Mouse (Mus musculus) layer of hippocampus, adult 9-11 months (tissue): ENCODE results near the gene Leng8.
"Not testable (repeated sequence)": the region's sequence is repeated elsewhere in the genome, so short reads cannot be mapped to it uniquely, and the experiment has no call there.

Experiments used
- DNase-seq: peaks from one replicate; pipeline ENCODE4 v3.0.0; 2022

Gene Leng8

DNA sequence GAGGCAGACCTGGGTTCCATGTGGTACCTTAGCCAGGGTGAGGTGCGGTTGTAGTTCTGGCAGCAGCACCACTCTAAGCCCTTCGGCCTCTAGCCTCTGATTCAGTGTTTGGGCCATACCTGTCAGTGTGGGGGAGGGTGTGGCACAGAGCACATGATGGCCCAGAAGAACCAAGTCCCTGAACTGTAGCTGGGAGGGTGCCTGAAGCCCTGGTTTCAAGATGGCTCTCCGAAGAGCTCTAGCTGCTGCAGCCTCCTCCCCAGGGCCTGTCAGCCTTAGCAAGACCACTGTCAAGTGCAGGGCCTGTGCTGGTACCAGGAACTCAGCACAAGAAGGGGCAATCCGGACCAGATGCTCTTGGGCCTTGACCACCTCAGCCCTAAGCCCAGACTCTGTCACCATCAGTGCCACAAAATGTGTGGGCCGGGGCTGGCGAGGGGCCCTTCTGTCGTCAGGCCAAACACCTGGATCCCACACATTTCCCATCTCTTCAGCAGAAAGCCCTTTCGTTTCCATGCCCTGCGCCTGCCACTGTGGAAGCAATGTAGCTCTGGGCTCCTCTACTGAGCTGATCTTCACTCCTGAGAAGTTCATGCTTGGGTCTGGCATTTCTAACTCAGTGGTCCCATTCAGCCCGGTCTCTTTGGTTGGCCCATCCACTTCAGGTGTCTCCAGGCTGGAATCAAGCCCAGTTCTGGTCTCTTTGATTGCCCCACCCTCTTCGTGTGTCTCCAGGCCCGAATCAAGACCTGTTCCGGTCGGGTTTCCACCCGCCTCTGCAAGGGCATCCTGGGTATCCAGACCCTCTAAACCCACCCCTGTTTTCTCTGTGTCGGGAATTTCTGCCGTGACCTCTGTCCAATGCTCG lies 11.7 kb downstream of the Leng8 start:
- no peak for DNase-seq

DNA sequence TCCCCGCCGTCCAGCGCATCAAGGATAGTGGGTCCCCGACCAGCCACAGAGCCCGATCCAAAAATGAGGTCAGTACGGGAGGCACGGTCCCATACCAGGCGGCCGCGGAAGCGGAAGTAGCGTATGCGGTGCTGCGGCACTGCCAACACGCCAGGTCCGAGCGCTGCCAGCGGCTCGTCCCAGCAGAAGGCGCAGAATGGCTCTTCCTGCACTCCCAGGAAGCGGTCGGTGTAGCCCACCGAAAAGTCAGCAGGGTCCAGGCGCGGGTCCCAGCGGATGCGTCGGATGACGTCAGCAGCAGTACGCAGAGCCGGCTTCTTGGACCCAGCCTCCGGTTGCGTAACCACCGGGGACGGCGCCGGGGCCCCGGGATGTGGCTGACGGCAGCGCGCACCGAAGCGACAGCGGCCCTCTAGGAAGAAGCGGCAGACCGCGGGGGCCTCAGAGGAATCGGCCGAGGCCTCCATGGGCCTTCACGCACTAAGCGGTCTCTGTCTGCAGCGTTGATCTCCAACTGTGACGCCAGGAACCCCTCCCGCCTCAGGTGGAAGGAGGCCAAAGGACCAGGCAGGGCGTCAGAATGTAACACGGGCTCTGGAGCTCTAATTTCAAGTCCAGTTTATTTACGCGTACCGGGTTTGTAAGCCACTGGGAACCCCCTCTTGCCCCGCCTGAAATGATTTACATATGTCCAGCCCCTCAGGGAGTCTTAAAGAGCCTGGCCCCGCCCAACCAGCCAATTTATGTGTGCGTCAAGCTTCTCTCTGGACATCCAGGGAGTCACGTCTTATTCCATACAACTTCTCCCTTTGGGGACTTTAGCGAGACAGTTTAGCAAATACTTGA lies 12.6 kb downstream of the Leng8 start:
- DNase-seq, result peak; percentile 88

DNA sequence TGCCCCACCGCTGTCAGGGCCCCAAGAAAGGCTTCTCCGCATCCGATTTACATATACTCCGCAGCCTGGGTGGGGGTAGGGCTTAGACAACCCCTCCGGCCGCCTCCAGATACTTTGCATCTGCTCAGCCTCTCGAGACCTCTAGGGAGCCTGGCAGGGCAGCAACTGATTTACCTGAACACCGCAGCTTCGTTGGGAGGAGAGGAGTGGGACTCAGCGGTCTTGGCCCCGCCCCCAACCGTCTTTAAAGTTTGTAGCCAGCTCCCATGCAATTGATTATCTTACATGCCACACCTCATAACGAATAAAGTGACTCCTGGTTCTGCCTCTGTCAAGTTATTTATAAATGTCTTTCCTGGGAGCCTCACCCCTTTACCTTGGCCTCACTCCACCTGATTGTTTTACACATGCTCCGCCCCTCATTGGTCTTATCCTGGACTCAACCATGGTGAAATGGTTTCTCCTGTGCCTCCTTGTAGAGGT lies 13.3 kb downstream of the Leng8 start, which contains the start of gene Leng9:
Leng9 (minus strand) TSS at position 316 of the 483 bp plus-strand sequence.
- DNase-seq, result no peak

DNA sequence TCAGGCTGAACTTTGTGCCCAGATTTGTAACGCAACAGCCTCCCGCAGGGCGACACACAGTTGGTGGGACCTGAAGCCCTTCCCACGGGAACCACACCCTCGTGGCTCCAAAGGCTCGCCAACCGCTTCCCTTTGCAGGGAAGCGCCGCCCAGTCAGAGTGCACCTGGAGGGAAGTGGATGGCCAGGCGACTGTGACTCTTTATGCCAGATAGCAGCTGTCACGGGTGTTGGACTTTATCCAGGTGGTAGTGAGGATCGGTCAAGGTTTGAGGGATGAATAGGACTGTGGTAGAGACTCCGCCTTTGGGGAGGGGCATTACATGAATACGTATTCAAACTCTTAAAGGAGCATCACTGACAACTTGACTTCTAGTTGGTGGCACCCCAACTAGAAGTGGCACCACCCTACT lies 14.0 kb downstream of the Leng8 start:
- no peak for DNase-seq

DNA sequence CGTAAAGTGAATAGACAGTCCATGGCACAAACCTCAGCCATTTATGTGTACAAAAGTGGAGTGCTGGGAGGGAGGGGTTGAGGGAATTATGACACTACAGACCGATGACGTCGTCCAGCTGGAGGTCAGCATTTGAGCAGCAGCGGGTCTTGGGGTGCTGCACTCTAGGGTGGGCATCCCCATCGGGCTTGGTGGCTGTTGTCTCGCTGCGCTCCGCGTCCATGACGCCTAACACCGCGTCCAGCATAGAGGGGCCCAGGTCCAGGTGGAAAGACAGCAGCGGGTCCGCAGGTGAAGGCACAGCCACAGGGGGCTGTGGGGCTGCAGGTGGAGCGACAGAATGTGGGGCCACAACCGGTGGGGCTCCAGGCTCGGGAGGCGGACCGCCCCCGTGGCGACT lies 14.4 kb downstream of the Leng8 start:
- DNase-seq, result no peak

DNA sequence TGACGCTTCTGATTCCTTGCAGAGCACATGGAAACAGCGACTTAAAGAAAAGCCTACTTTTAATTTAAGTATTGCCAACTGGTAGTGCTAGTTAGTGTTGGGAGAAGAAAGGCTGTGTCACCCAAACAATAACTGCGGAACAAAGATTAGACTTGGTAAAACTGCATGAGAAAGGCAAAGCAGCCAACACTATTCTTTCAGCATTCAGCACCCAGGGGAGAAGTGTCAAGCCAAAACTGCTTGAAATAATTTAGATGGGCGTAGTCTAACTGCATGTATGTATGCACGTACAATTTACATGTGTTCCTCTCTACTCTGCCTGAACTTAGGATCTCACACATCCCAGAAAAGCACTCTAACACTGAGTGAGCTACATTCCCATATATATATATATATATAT lies 17.5 kb downstream of the Leng8 start:
- no peak for DNase-seq

DNA sequence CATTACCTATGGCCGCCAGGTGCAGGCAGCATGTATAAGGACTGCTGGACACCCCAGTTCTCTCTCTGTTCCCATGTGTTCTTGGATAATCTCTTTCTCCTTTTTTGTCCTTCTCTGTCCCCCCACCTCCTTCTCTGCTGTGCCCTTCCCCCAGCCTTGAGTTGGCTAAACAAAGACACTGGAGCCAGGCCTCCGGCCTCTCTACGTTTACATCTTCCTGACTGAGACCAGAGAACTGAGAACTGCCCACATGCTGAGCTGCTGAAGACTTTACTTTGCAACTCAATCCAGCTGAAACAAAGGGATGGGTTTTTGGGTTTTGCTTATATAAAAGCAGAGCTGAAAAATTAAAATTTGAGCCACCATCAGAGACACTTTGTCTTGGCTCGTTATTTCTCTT lies 18.1 kb downstream of the Leng8 start:
- DNase-seq, result no peak

DNA sequence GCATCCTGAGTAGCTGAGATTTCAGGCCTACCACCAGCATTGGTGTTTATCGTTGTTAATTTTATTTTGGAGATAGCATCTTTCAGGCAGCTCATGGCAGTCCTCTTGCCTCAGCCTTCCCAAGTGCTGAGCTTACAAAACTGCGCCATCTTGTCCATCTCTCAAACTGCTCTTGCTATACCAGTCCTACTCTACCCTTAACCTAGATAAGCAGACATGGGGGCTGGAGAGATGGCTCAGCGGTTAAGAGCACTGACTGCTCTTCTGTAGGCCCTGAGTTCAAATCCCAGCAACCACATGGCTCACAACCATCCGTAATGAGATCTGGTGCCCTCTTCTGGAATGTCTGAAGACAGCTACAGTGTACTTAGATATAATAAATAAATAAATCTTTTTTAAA lies 24.8 kb downstream of the Leng8 start:
- DNase-seq, result not testable (repeated sequence)

DNA sequence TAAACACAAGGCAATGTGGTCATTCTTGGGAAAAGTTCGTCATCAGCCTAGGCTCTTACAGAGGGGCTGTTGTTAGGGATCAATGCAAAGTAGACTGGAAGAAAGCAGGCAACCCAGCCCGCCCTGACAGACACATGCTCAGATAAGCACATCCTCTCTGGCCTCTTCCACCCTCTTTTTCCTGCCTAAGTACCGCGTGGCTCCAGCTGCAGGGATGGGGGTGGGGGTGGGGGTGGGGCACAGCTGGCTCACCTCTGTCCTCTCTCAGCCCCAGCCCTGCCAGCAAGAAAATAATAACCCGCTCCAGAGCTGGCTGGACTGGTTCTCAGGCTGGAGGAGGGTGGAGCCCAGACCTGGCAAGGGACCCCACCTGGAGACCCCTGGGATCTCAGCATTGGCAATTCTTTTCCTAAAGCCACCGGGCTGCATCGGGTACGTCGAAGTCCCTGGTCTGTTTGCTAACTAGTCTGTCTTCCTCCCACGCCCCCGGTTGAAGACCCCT lies 26.8 kb downstream of the Leng8 start:
- DNase-seq, result no peak

DNA sequence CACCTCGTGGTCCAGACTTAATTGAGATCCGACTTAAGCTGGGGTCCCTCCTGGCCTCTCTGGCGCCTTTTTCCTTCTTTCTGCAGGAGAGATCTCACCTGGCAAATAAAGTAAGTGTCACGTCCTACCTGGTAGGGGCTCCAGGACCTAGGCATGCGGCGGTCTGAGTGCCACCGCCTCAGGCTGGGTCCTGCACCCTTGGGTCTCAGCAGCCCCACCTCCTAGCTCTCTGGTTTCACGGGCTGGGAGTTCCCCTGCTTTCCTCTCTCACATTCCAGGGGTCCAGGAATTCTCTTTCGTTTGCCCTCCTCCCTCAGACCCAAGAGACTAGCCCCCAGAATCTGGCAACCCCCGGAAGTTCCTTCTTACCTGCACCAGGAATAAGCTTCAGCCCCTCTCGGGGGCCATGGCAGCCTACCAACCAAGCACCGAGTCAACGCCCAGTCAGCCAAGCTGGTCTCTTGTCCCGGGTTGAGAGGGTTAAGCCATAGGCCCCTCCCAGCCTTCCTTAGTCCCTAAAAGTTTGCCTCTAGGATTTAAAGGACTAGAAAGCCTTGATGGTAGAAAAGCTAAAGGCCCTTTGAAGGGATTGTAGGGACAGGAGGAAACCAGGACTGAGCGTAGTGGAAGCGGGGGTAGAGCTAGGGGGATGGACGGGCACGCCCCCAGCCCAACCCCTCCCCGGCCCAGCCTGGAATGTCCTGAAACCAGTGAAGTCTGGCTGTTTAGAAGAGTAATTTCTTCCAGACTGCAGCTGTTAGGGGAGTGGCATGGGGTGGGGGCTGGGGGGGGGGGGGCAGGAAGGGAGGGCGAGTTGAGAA lies 27.5 kb downstream of the Leng8 start, which contains the start of gene Cdc42ep5:
Cdc42ep5 (minus strand) TSS at position 771 of the 821 bp plus-strand sequence.
- DNase-seq, result no peak

DNA sequence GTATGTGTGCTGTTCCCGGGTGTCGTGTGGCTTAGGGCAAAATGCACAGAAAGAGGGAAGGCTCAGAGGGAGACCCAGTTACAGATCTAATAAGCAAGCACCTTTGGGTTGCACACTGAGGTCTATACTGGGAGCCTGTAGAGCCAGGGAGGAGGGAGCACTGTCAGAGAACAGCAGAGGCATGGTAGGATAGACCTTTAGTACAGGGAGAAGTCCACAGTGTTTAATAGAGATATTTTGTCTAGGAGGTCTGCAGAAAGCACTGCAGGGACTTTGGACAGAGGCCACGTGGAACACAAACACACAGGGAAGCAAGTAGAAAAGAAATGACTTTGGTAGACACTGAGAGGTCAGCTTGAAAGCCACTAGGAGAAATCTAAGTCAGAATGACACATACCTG lies 28.4 kb downstream of the Leng8 start:
- no peak for DNase-seq

DNA sequence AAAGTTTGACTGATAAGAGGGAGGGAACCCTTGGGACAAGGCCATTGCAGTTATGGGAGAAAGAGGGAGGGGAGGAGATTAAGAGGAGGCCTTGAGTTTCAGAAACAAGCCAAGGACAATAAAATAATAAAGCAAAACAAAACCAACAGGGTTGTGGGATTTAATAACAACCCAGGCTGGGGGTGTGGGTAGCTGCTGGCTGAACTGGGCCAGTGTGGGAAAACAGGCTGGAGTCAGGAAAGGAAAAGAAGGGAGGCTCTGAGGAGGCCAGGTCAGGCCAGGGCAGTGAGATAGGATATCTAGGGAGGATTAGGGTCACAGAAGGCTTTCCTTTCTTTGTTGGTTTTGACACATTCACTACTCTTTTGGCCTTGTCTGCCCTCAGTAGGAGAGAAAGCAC lies 30.3 kb downstream of the Leng8 start:
- DNase-seq, result no peak

DNA sequence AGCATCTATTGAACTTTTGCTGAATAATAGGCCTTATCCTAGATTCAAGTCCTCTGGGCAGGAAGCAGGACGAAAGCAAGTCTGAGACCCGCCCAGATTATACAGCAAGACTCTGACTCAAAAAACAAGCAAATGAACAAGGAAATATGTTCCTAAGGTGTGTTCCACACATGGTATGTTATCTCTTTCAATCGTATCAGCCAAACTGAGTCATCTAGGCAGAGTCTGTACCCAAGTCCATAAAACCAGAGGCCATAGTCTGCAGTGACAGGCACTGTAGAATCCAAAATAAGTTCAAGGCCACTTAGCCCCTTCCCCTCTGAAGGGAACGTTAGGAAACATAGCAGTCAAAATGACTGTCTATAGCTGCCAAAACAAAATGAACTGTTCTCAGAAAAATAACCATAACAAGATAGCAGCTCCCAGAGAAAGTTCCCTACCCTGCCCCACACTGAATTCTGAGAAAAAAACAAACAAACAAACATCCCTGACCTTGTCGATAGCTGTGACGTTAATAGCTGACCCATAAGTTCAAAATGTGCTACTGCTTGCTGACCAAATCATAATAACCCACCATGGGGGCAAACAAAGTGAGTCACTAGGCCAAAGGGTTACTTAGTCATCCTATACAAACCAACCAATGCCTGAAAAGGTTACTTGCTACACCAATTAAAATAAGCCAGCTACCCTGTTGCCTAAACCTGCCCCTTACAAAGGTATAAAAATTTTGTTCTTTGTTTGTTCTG lies 33.5 kb downstream of the Leng8 start:
- DNase-seq, result no peak

DNA sequence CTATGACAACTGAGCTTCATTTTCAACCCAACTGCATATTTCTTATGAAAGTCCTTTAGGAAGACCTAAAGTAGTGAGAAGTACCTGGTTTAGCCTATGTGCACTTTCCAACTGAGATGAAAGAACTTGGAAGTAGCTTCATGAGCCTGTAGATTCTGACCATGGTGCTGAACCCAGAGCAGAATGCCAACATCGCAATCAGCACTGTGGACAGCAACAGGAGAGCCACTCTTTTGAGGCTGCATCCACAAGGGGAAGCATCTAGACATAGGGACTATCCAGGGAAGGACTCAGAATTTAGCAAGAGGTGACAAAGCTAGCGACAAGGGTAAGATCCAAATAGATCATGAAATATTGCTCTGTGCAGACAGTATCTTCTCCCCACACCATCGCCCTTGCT lies 41.6 kb downstream of the Leng8 start:
- no peak for DNase-seq
